Mouse (Mus musculus) lung, postnatal 36 days (tissue): ENCODE data around the gene Dpep1.

Experiments
- DNase-seq: peaks from one replicate; pipeline ENCODE4 v3.0.0; 2022; ENCODE audit warnings: mixed read lengths

The Dpep1 gene

GRCm38 (mm10) chr8:123250940-123251339 is 64.9 kb downstream of the Dpep1 start:
- no peak for DNase-seq
